ENCODE assay signal across 9 mouse cellular contexts in genomic region chr11:96975511-96976378, GRCm38 (mm10). TPM values are rescaled to one million over a fixed set of nuclear protein-coding genes. Genes with fewer than 3 reads are reported as not detected.
DNase-seq lines count a peak whose midpoint lies in the region; ATAC-seq and TF ChIP-seq lines count a peak whose summit lies in the region.
"Had no signal": no experiment of that assay in that cellular context is flagged by ENCODE, and none has a peak within 500 bp of the region (broad histone marks: within the 10 kb centered on the region; RNA-seq: fewer than 3 reads in every experiment).

No protein-coding gene starts in this region.

- no peak for TF ChIP-seq POLR2A in brain, embryonic 14.5 days (IDR thresholded peaks at IDR 0.05; ENCODE audit: borderline replicate concordance, extremely low read depth, insufficient read depth, insufficient read length, poor library complexity, severe bottlenecking)
- TF ChIP-seq POLR2A in myocyte (IDR thresholded peaks at IDR 0.05; ENCODE audit: insufficient read length, low read depth): no peak

- no peak for TF ChIP-seq CTCF in left cerebral cortex, adult 2 months (IDR thresholded peaks at IDR 0.05)
- no peak for TF ChIP-seq CTCF in brain, embryonic 14.5 days (IDR thresholded peaks at IDR 0.05; ENCODE audit: borderline replicate concordance, extremely low read depth, insufficient read depth, insufficient read length)

- 77% methylated on average over 10 of the region's 10 CpGs for WGBS in hindbrain, embryonic 14.5 days

- no peaks in the 10 kb centered on the region for H3K27me3 ChIP-seq in hindbrain, embryonic 14.5 days (ENCODE audit: control insufficient read depth, insufficient read depth, low read length)
- H3K27me3 ChIP-seq in myocyte (ENCODE audit: control insufficient read depth, insufficient read depth, insufficient read length): no peaks in the 10 kb centered on the region

- H3K36me3 ChIP-seq in hindbrain, embryonic 14.5 days (replicated peaks; ENCODE audit: control insufficient read depth, insufficient read depth): no peaks in the 10 kb centered on the region
- H3K36me3 ChIP-seq in myocyte (ENCODE audit: control insufficient read depth, insufficient read depth): no peaks in the 10 kb centered on the region

- peak overlapping the region; percentile 82 for H3K9ac ChIP-seq in hindbrain, embryonic 14.5 days

- peak overlapping the region; percentile 82 for H3K4me3 ChIP-seq in left cerebral cortex, adult 2 months
- peak overlapping the region; percentile 54 for H3K4me3 ChIP-seq in hindbrain, embryonic 14.5 days (replicated peaks; ENCODE audit: low read length)
- peak overlapping the region; percentile 44 for H3K4me3 ChIP-seq in myocyte

- H3K4me2 ChIP-seq in hindbrain, embryonic 14.5 days (replicated peaks): peak overlapping the region; percentile 76
- peak overlapping the region; percentile 100 for H3K4me2 ChIP-seq in myocyte (ENCODE audit: low read depth)

- no peak for DNase-seq in left cerebral cortex, adult 2 months (ENCODE audit: extremely low spot score in 1 of 2, low spot score in 2 of 2)
- DNase-seq in left cerebral cortex, adult 9 months (ENCODE audit: low spot score in 2 of 2): no peak
- peak; percentile 8 for DNase-seq in brain, embryonic 14.5 days (ENCODE audit: low read depth)
- no peak for DNase-seq in hindbrain, embryonic 14.5 days (ENCODE audit: low spot score)
- DNase-seq in gastrocnemius, postnatal 4 days (ENCODE audit: low spot score in 2 of 2): no peak
- no peak for DNase-seq in right cerebral cortex, adult 18-20 months
- DNase-seq: cerebellum, postnatal 36 days had no signal

- ATAC-seq in hindbrain, embryonic 14.5 days (ENCODE audit: low FRiP score): no peak
- no peak for ATAC-seq in megakaryocyte progenitor cell, adult 5-6 weeks (replicated peaks; ENCODE audit: poor library complexity)

- peaks cover 45% of the 10 kb centered on the region for H3K79me2 ChIP-seq in myocyte (ENCODE audit: control insufficient read depth, insufficient read depth)

- intact Hi-C loops in left cerebral cortex, adult 2 months (cut with DNase I): loop anchor here (2.0 kb wide), 1 partner anchor 59 kb away; the partner anchor contains the start of gene Cdk5rap3

- H3ac ChIP-seq in myocyte (ENCODE audit: control insufficient read depth, insufficient read length): no peak overlapping the region

- H3K27ac ChIP-seq in left cerebral cortex, adult 2 months: peak overlapping the region; percentile 98
- H3K27ac ChIP-seq in hindbrain, embryonic 14.5 days: peak overlapping the region; percentile 98

- no peaks in the 10 kb centered on the region for H3K9me3 ChIP-seq in hindbrain, embryonic 14.5 days (ENCODE audit: control insufficient read depth, low read length)

- H3K4me1 ChIP-seq in hindbrain, embryonic 14.5 days (replicated peaks; ENCODE audit: control insufficient read depth, insufficient read depth, low read length): peaks cover 23% of the 10 kb centered on the region

TF ChIP-seq in myocyte, 11 proteins besides CTCF, POLR2A, EP300 and RAD21:
- peak; percentile 21 for TF ChIP-seq POLR2AphosphoS2 (IDR thresholded peaks at IDR 0.05; ENCODE audit: insufficient read length, low read depth)
- TF ChIP-seq MAX (IDR thresholded peaks at IDR 0.05; ENCODE audit: low read depth): no peak
- no peak for TF ChIP-seq E2F4 (IDR thresholded peaks at IDR 0.05; ENCODE audit: insufficient read depth)
- no peak for TF ChIP-seq MYOD1 (IDR thresholded peaks at IDR 0.05; ENCODE audit: control insufficient read depth in 1 of 3, insufficient read length in 2 of 3, low read depth in 2 of 3)
- TF ChIP-seq TCF3 (IDR thresholded peaks at IDR 0.05; ENCODE audit: insufficient read length, low read depth): no peak
- TF ChIP-seq CEBPB (IDR thresholded peaks at IDR 0.05; ENCODE audit: insufficient read depth, poor library complexity, severe bottlenecking): no peak
- TF ChIP-seq MYOG (IDR thresholded peaks at IDR 0.05; ENCODE audit: control insufficient read depth in 1 of 3, insufficient read depth in 1 of 3, insufficient read length in 2 of 3, low read depth in 2 of 3): no peak
- TF ChIP-seq TCF12 (IDR thresholded peaks at IDR 0.05; ENCODE audit: insufficient read depth, poor library complexity, severe bottlenecking): no peak
- TF ChIP-seq USF1 (IDR thresholded peaks at IDR 0.05; ENCODE audit: low read depth): no peak

RNA-seq across cellular contexts. Expression of gene Sp2, which starts 7.0 kb away (rescaled TPM):
- total RNA-seq in left cerebral cortex, adult 2 months (2021): 10 to 100 TPM; 12.6 to 15.2 TPM
- 12.3 and 17.8 TPM in 2 replicates for polyA plus RNA-seq in brain, embryonic 14.5 days (2012; rRNA removed)
- 14.4 and 14.9 TPM in 2 replicates for polyA plus RNA-seq in hindbrain, embryonic 14.5 days (2014; fragmentation: Nextera tagmentation; extraction: Ambion mirVana)
- 11.5 TPM for polyA plus RNA-seq in myocyte (2012; fragmentation: generic; extraction: Trizol)
- 10 to 100 TPM; 15.1 to 16.5 TPM for total RNA-seq in gastrocnemius, postnatal 4 days (2021)
- 21.0 and 27.4 TPM in 2 replicates for total RNA-seq in megakaryocyte progenitor cell, adult 5-6 weeks (2015)
- 2.3 and 2.8 TPM in 2 replicates for total RNA-seq in megakaryocyte progenitor cell, adult 5-6 weeks (2017)

RNA-seq across cellular contexts. Expression of gene Pnpo, which starts 32.0 kb away (rescaled TPM):
- total RNA-seq in left cerebral cortex, adult 2 months (2021): 10 to 100 TPM; 40.0 to 40.2 TPM
- polyA plus RNA-seq in brain, embryonic 14.5 days (2012; rRNA removed): 11.8 and 14.4 TPM in 2 replicates
- polyA plus RNA-seq in hindbrain, embryonic 14.5 days (2014; fragmentation: Nextera tagmentation; extraction: Ambion mirVana): 27.5 and 28.9 TPM in 2 replicates
- polyA plus RNA-seq in myocyte (2012; fragmentation: generic; extraction: Trizol): 7.5 TPM
- total RNA-seq in gastrocnemius, postnatal 4 days (2021): 1 to 10 TPM; 8.2 to 8.3 TPM
- total RNA-seq in megakaryocyte progenitor cell, adult 5-6 weeks (2015): 22.5 and 23.0 TPM in 2 replicates
- 36.3 and 38.7 TPM in 2 replicates for total RNA-seq in megakaryocyte progenitor cell, adult 5-6 weeks (2017)

RNA-seq across cellular contexts. Expression of gene Sp6, which starts 37.4 kb away (rescaled TPM):
- total RNA-seq in left cerebral cortex, adult 2 months (2021): 1 to 10 TPM in 1 of 2 experiments, under 1 TPM in 1; 0.91 to 1.8 TPM
- polyA plus RNA-seq in brain, embryonic 14.5 days (2012; rRNA removed): 0.64 and 1.0 TPM in 2 replicates
- polyA plus RNA-seq in hindbrain, embryonic 14.5 days (2014; fragmentation: Nextera tagmentation; extraction: Ambion mirVana): 0.09 and 0.16 TPM in 2 replicates
- polyA plus RNA-seq in myocyte (2012; fragmentation: generic; extraction: Trizol): 6.0 TPM
- total RNA-seq in gastrocnemius, postnatal 4 days (2021): under 1 TPM; 0.27 to 0.34 TPM
- total RNA-seq in megakaryocyte progenitor cell, adult 5-6 weeks (2015): not detected in 2 replicates
- total RNA-seq in megakaryocyte progenitor cell, adult 5-6 weeks (2017): 0.03 TPM in 1 of 2 replicates, not detected in the other

RNA-seq across cellular contexts. Expression of gene Prr15l, which starts 47.8 kb away (rescaled TPM):
- total RNA-seq in left cerebral cortex, adult 2 months (2021): not detected
- polyA plus RNA-seq in brain, embryonic 14.5 days (2012; rRNA removed): 0.09 and 0.16 TPM in 2 replicates
- polyA plus RNA-seq in hindbrain, embryonic 14.5 days (2014; fragmentation: Nextera tagmentation; extraction: Ambion mirVana): 0.16 TPM in 2 replicates
- polyA plus RNA-seq in myocyte (2012; fragmentation: generic; extraction: Trizol): 0.07 TPM
- total RNA-seq in gastrocnemius, postnatal 4 days (2021): not detected
- not detected in 2 replicates for total RNA-seq in megakaryocyte progenitor cell, adult 5-6 weeks (2015)
- not detected in 2 replicates for total RNA-seq in megakaryocyte progenitor cell, adult 5-6 weeks (2017)

RNA-seq across cellular contexts. Expression of gene Scrn2, which starts 54.0 kb away (rescaled TPM):
- 1 to 10 TPM; 2.8 to 3.4 TPM for total RNA-seq in left cerebral cortex, adult 2 months (2021)
- 11.8 and 16.9 TPM in 2 replicates for polyA plus RNA-seq in brain, embryonic 14.5 days (2012; rRNA removed)
- 11.5 and 12.7 TPM in 2 replicates for polyA plus RNA-seq in hindbrain, embryonic 14.5 days (2014; fragmentation: Nextera tagmentation; extraction: Ambion mirVana)
- polyA plus RNA-seq in myocyte (2012; fragmentation: generic; extraction: Trizol): 22.4 TPM
- total RNA-seq in gastrocnemius, postnatal 4 days (2021): 10 to 100 TPM; 12.2 to 15.8 TPM
- 3.0 and 4.2 TPM in 2 replicates for total RNA-seq in megakaryocyte progenitor cell, adult 5-6 weeks (2015)
- total RNA-seq in megakaryocyte progenitor cell, adult 5-6 weeks (2017): 18.3 and 21.1 TPM in 2 replicates
